Mouse (Mus musculus) CH12.LX (cell line): ENCODE measurements around the gene Serinc5.
A peak's percentile ranks its signal among the peaks of the same experiment; 100 is the strongest.

ENCODE experiments used
- CHD1 ChIP-seq: IDR thresholded peaks from 2 replicates; pipeline ENCODE4 v1.6.1; 2012; ENCODE audit warnings: low read depth, low read length, improper control_type of control experiment, inconsistent platforms
- CTCF ChIP-seq, 2 experiments: IDR thresholded peaks in 1 of 2; conservative IDR thresholded peaks in 1 of 2; 2 replicates each; pipeline ENCODE4 v1.5.1; 2011 to 2012; ENCODE audit warnings: low read depth in 2 of 2, low read length in 2 of 2, improper control_type of control experiment in 1 of 2, inconsistent platforms in 1 of 2, mild to moderate bottlenecking in 1 of 2, moderate library complexity in 1 of 2
- ELF1 ChIP-seq: IDR thresholded peaks from 2 replicates; pipeline ENCODE4 v1.6.1; 2014; ENCODE audit warnings: low read depth, mild to moderate bottlenecking, inconsistent platforms, low read length, improper control_type of control experiment
- EP300 ChIP-seq: IDR thresholded peaks from 2 replicates; pipeline ENCODE4 v1.6.1; 2011; ENCODE audit warnings: low read length, improper control_type of control experiment
- IRF4 ChIP-seq: IDR thresholded peaks from 2 replicates; pipeline ENCODE4 v1.6.1; 2014; ENCODE audit warnings: low read depth, mild to moderate bottlenecking, inconsistent platforms, low read length, improper control_type of control experiment
- KAT2A ChIP-seq: IDR thresholded peaks from 2 replicates; pipeline ENCODE4 v1.6.1; 2012; ENCODE audit warnings: low read length, improper control_type of control experiment, inconsistent platforms; ENCODE audit not compliant: insufficient replicate concordance
- MAFK ChIP-seq: IDR thresholded peaks from 2 replicates; pipeline ENCODE4 v1.6.1; 2011; ENCODE audit warnings: low read length, improper control_type of control experiment; ENCODE audit not compliant: insufficient replicate concordance
- MAX ChIP-seq: IDR thresholded peaks from 2 replicates; pipeline ENCODE4 v1.6.1; 2011; ENCODE audit warnings: low read length, improper control_type of control experiment
- MXI1 ChIP-seq: IDR thresholded peaks from 2 replicates; pipeline ENCODE4 v1.6.1; 2011; ENCODE audit warnings: mild to moderate bottlenecking, low read depth, low read length, improper control_type of control experiment
- NRF1 ChIP-seq: IDR thresholded peaks from 2 replicates; pipeline ENCODE4 v1.6.1; 2014; ENCODE audit warnings: low read depth, mild to moderate bottlenecking, inconsistent platforms, low read length, improper control_type of control experiment, moderate library complexity
- POLR2A ChIP-seq: IDR thresholded peaks from 2 replicates; pipeline ENCODE4 v1.6.1; 2011; ENCODE audit warnings: low read depth, mild to moderate bottlenecking, improper control_type of control experiment, low read length
- UBTF ChIP-seq: IDR thresholded peaks from 2 replicates; pipeline ENCODE4 v1.6.1; 2012; ENCODE audit warnings: low read depth, mild to moderate bottlenecking, inconsistent platforms, low read length, improper control_type of control experiment, moderate library complexity

GRCm38 (mm10) chr13:92751726-92752565, 141.1 kb downstream of the Serinc5 start:
- no peak for TF ChIP-seq POLR2A
- no peak for TF ChIP-seq KAT2A
- peak; percentile 36; the same call in 1 of the 2 replicates for TF ChIP-seq NRF1
- TF ChIP-seq CHD1: no peak
- TF ChIP-seq UBTF: no peak
- TF ChIP-seq MAFK: no peak
- TF ChIP-seq EP300: 0 out of 2 replicates have a peak, but pooled peaks have one; percentile 14
- peak; percentile 45 to 90; a peak in 3 of 4 replicates for TF ChIP-seq CTCF (conservative IDR thresholded peaks at IDR 0.05 in 1 of 2, IDR thresholded peaks at IDR 0.05 in 1 of 2; ENCODE audit: low read depth in 2 of 2, low read length in 2 of 2)
- TF ChIP-seq ELF1: peak; percentile 36; the same call in 1 of the 2 replicates
- TF ChIP-seq MAX: peak; percentile 78
- TF ChIP-seq IRF4: no peak; the same call in 1 of the 2 replicates
- TF ChIP-seq MXI1: no peak
